Mouse (Mus musculus): Measurements from ENCODE around the gene Pard6b. TPM values are rescaled to one million over a fixed set of nuclear protein-coding genes. Genes with fewer than 3 reads are reported as not detected.

Gene Pard6b
- polyA plus RNA-seq, 1 experiment from 2014 or later = 10.4 TPM

- peaks cover 18% of the 10 kb centered on the region for H3K27me3 ChIP-seq (ENCODE audit: poor library complexity, severe bottlenecking)
- no peak overlapping the region for H3K27ac ChIP-seq
- DNase-seq (ENCODE audit: extremely low spot score, low spot score) = no peak
- WGBS = 91% methylated on average over 9 of the region's 9 CpGs
- peaks cover 44% of the 10 kb centered on the region for H3K36me3 ChIP-seq (replicated peaks)
- H3K9me3 ChIP-seq = no peaks in the 10 kb centered on the region
- H3K4me1 ChIP-seq = peaks cover 11% of the 10 kb centered on the region
- H3K4me3 ChIP-seq = no peak overlapping the region
These were observed 6.0 kb downstream of the Pard6b start for GRCm38 (mm10) chr2:168086839-168087238.

- Histone ChIP-seq H3K36me3 (replicated peaks) (peaks cover 75% of the 10 kb centered on the region), H3K4me3 (no peak overlapping the region), H3K27ac (no peak overlapping the region), H3K27me3 (ENCODE audit: poor library complexity, severe bottlenecking) (no peaks in the 10 kb centered on the region), H3K9me3 (no peaks in the 10 kb centered on the region), H3K4me1 (peaks cover 9% of the 10 kb centered on the region)
- DNase-seq (ENCODE audit: extremely low spot score, low spot score) = no peak
- WGBS = 90% methylated on average over 11 of the region's 11 CpGs
These were observed 10.8 kb downstream of the Pard6b start for GRCm38 (mm10) chr2:168091560-168091959.

- H3K4me3 ChIP-seq = no peak overlapping the region
- H3K27ac ChIP-seq = no peak overlapping the region
- no peaks in the 10 kb centered on the region for H3K9me3 ChIP-seq
- 94% methylated on average over 4 of the region's 4 CpGs for WGBS
- peaks cover 14% of the 10 kb centered on the region for H3K4me1 ChIP-seq
- H3K36me3 ChIP-seq (replicated peaks) = peaks cover 68% of the 10 kb centered on the region
- no peaks in the 10 kb centered on the region for H3K27me3 ChIP-seq (ENCODE audit: poor library complexity, severe bottlenecking)
- DNase-seq (ENCODE audit: extremely low spot score, low spot score) = no peak
These were observed 12.3 kb downstream of the Pard6b start for GRCm38 (mm10) chr2:168093077-168093476.

- no peaks in the 10 kb centered on the region for H3K9me3 ChIP-seq
- H3K27ac ChIP-seq = peak overlapping the region; percentile 40; the same call in 1 of the 2 replicates
- 84% methylated on average over 8 of the region's 8 CpGs for WGBS
- no peaks in the 10 kb centered on the region for H3K27me3 ChIP-seq (ENCODE audit: poor library complexity, severe bottlenecking)
- H3K4me3 ChIP-seq = no peak overlapping the region
- no peak for DNase-seq (ENCODE audit: extremely low spot score, low spot score)
- peaks cover 14% of the 10 kb centered on the region for H3K4me1 ChIP-seq
- peaks cover 71% of the 10 kb centered on the region for H3K36me3 ChIP-seq (replicated peaks)
These were observed 14.3 kb downstream of the Pard6b start for GRCm38 (mm10) chr2:168095077-168095476.

- Histone ChIP-seq H3K27me3 (ENCODE audit: poor library complexity, severe bottlenecking) (no peaks in the 10 kb centered on the region), H3K9me3 (no peaks in the 10 kb centered on the region), H3K27ac (no peak overlapping the region), H3K4me1 (peaks cover 14% of the 10 kb centered on the region), H3K4me3 (no peak overlapping the region), H3K36me3 (replicated peaks) (peaks cover 68% of the 10 kb centered on the region)
- DNase-seq (ENCODE audit: extremely low spot score, low spot score) = no peak
- 89% methylated on average over 3 of the region's 3 CpGs for WGBS
These were observed 15.7 kb downstream of the Pard6b start for GRCm38 (mm10) chr2:168096487-168096886.

- H3K9me3 ChIP-seq = no peaks in the 10 kb centered on the region
- 52% methylated on average over 6 of the region's 6 CpGs for WGBS
- H3K36me3 ChIP-seq (replicated peaks) = peaks cover 55% of the 10 kb centered on the region
- no peak overlapping the region for H3K27ac ChIP-seq
- no peak overlapping the region for H3K4me3 ChIP-seq
- no peak for DNase-seq (ENCODE audit: extremely low spot score, low spot score)
- peaks cover 14% of the 10 kb centered on the region for H3K4me1 ChIP-seq
- H3K27me3 ChIP-seq (ENCODE audit: poor library complexity, severe bottlenecking) = no peaks in the 10 kb centered on the region
These were observed 17.2 kb downstream of the Pard6b start for GRCm38 (mm10) chr2:168098040-168098439.

- Histone ChIP-seq H3K36me3 (replicated peaks) (peaks cover 36% of the 10 kb centered on the region), H3K27ac (no peak overlapping the region), H3K9me3 (no peaks in the 10 kb centered on the region), H3K4me1 (peaks cover 10% of the 10 kb centered on the region), H3K27me3 (ENCODE audit: poor library complexity, severe bottlenecking) (no peaks in the 10 kb centered on the region), H3K4me3 (no peak overlapping the region)
- WGBS = 89% methylated on average over 13 of the region's 13 CpGs
- no peak for DNase-seq (ENCODE audit: extremely low spot score, low spot score)
These were observed 19.2 kb downstream of the Pard6b start for GRCm38 (mm10) chr2:168100008-168100407.

GRCm38 (mm10) chr2:168101805-168102204 lies 21.0 kb downstream of the Pard6b start:
- no peak for DNase-seq (ENCODE audit: extremely low spot score, low spot score)
- H3K4me3 ChIP-seq = no peak overlapping the region
- H3K4me1 ChIP-seq = peaks cover 3% of the 10 kb centered on the region
- no peaks in the 10 kb centered on the region for H3K27me3 ChIP-seq (ENCODE audit: poor library complexity, severe bottlenecking)
- 88% methylated on average over 5 of the region's 5 CpGs for WGBS
- peaks cover 33% of the 10 kb centered on the region for H3K36me3 ChIP-seq (replicated peaks)
- H3K9me3 ChIP-seq = no peaks in the 10 kb centered on the region
- no peak overlapping the region for H3K27ac ChIP-seq

GRCm38 (mm10) chr2:168103341-168103740 lies 22.5 kb downstream of the Pard6b start:
- WGBS = 89% methylated on average over 10 of the region's 10 CpGs
- DNase-seq (ENCODE audit: extremely low spot score, low spot score) = no peak
- Histone ChIP-seq H3K4me1 (peaks cover 4% of the 10 kb centered on the region; the same call in 1 of the 2 replicates), H3K36me3 (replicated peaks) (peaks cover 29% of the 10 kb centered on the region), H3K9me3 (no peaks in the 10 kb centered on the region), H3K27me3 (ENCODE audit: poor library complexity, severe bottlenecking) (no peaks in the 10 kb centered on the region), H3K27ac (no peak overlapping the region), H3K4me3 (no peak overlapping the region)

- Histone ChIP-seq H3K27me3 (ENCODE audit: poor library complexity, severe bottlenecking) (no peaks in the 10 kb centered on the region), H3K4me1 (peaks cover 4% of the 10 kb centered on the region; the same call in 1 of the 2 replicates), H3K9me3 (no peaks in the 10 kb centered on the region), H3K36me3 (replicated peaks) (peaks cover 17% of the 10 kb centered on the region), H3K4me3 (no peak overlapping the region), H3K27ac (no peak overlapping the region)
- DNase-seq (ENCODE audit: extremely low spot score, low spot score) = no peak
- WGBS = 88% methylated on average over 22 of the region's 22 CpGs
These were observed 23.8 kb downstream of the Pard6b start for GRCm38 (mm10) chr2:168104375-168105144.

- Histone ChIP-seq H3K27ac (no peak overlapping the region), H3K4me1 (peaks cover 4% of the 10 kb centered on the region; the same call in 1 of the 2 replicates), H3K36me3 (replicated peaks) (peaks cover 9% of the 10 kb centered on the region), H3K4me3 (no peak overlapping the region), H3K9me3 (no peaks in the 10 kb centered on the region), H3K27me3 (ENCODE audit: poor library complexity, severe bottlenecking) (no peaks in the 10 kb centered on the region)
- 86% methylated on average over 8 of the region's 8 CpGs for WGBS
- no peak for DNase-seq (ENCODE audit: extremely low spot score, low spot score)
These were observed 24.5 kb downstream of the Pard6b start for GRCm38 (mm10) chr2:168105271-168105670.

- WGBS = 88% methylated on average over 20 of the region's 20 CpGs
- H3K27ac ChIP-seq = no peak overlapping the region
- no peak for DNase-seq (ENCODE audit: extremely low spot score, low spot score)
These were observed 25.9 kb downstream of the Pard6b start for GRCm38 (mm10) chr2:168106701-168107178.

GRCm38 (mm10) chr2:168107356-168107755 lies 26.6 kb downstream of the Pard6b start:
- Histone ChIP-seq H3K4me1 (peaks cover 4% of the 10 kb centered on the region; the same call in 1 of the 2 replicates), H3K27ac (no peak overlapping the region), H3K36me3 (replicated peaks) (no peaks in the 10 kb centered on the region), H3K9me3 (no peaks in the 10 kb centered on the region), H3K4me3 (no peak overlapping the region), H3K27me3 (ENCODE audit: poor library complexity, severe bottlenecking) (no peaks in the 10 kb centered on the region)
- WGBS = 91% methylated on average over 15 of the region's 15 CpGs
- DNase-seq (ENCODE audit: extremely low spot score, low spot score) = no peak

More at GRCm38 (mm10) chr2:168106701-168107178, 25.9 kb downstream of the Pard6b start:
- Histone ChIP-seq H3K4me1 (peaks cover 4% of the 10 kb centered on the region; the same call in 1 of the 2 replicates), H3K4me3 (no peak overlapping the region), H3K36me3 (replicated peaks) (no peaks in the 10 kb centered on the region), H3K27me3 (ENCODE audit: poor library complexity, severe bottlenecking) (no peaks in the 10 kb centered on the region), H3K9me3 (no peaks in the 10 kb centered on the region)
